ENCODE assay signal across 9 mouse cellular contexts in genomic region chr11:109364337-109364736, GRCm38 (mm10). TPM values are rescaled to one million over a fixed set of nuclear protein-coding genes. Genes with fewer than 3 reads are reported as not detected.
DNase-seq lines count a peak whose midpoint lies in the region; ATAC-seq and TF ChIP-seq lines count a peak whose summit lies in the region.
"Had no signal": no experiment of that assay in that cellular context is flagged by ENCODE, and none has a peak within 500 bp of the region (broad histone marks: within the 10 kb centered on the region; RNA-seq: fewer than 3 reads in every experiment).

No protein-coding gene starts in this region.

- peak overlapping the region; percentile 87 for H3K4me3 ChIP-seq in erythroblast, embryonic 14.5 days (replicated peaks)
- peak overlapping the region; percentile 15; the same call in 1 of the 2 replicates for H3K4me3 ChIP-seq in thymus, adult 2 months (ENCODE audit: control insufficient read depth, insufficient read depth, low read length)
- peak overlapping the region; percentile 86 for H3K4me3 ChIP-seq in liver, embryonic 11.5 days (ENCODE audit: low read depth, low read length)

- TF ChIP-seq POLR2A in thymus, adult 2 months (IDR thresholded peaks at IDR 0.05; ENCODE audit: control insufficient read depth, extremely low read depth, insufficient read depth, low read length, poor library complexity): no peak

- H3K4me2 ChIP-seq in liver, embryonic 11.5 days: peak overlapping the region; percentile 69

- no peak for DNase-seq in thymus, adult 2 months
- no peak for DNase-seq in thymus, postnatal 14 days
- no peak for DNase-seq in liver, embryonic 11.5 days (ENCODE audit: low spot score)
- no peak for DNase-seq in right cerebral cortex, adult 2 months (ENCODE audit: low spot score in 2 of 2)
- no peak for DNase-seq in retina, embryonic 14.5 days (ENCODE audit: low spot score)
- DNase-seq in layer of hippocampus, adult 18-20 months (ENCODE audit: low spot score in 2 of 2): no peak
- DNase-seq: right cerebral cortex, adult 18-20 months had no signal

- peaks cover 81% of the 10 kb centered on the region for H3K4me1 ChIP-seq in erythroblast, embryonic 14.5 days (ENCODE audit: control insufficient read depth)
- H3K4me1 ChIP-seq in thymus, adult 2 months (replicated peaks; ENCODE audit: control insufficient read depth, insufficient read depth, low read length): peaks cover 23% of the 10 kb centered on the region
- peaks cover 36% of the 10 kb centered on the region for H3K4me1 ChIP-seq in liver, embryonic 11.5 days (replicated peaks; ENCODE audit: control insufficient read depth, insufficient read depth, low read length)

- 0 out of 2 replicates have a peak overlapping the region, but pooled peaks have one; percentile 26 for H3K9ac ChIP-seq in liver, embryonic 11.5 days (ENCODE audit: low read depth, low read length)

- no peaks in the 10 kb centered on the region for H3K27me3 ChIP-seq in erythroblast, embryonic 14.5 days (ENCODE audit: control insufficient read depth)
- no peaks in the 10 kb centered on the region for H3K27me3 ChIP-seq in thymus, adult 2 months (ENCODE audit: control insufficient read depth, insufficient read depth, low read length)
- H3K27me3 ChIP-seq in liver, embryonic 11.5 days (replicated peaks; ENCODE audit: control insufficient read depth, insufficient read depth, low read length): no peaks in the 10 kb centered on the region

- no peaks in the 10 kb centered on the region for H3K9me3 ChIP-seq in erythroblast, embryonic 14.5 days (ENCODE audit: control insufficient read depth, low read length)
- no peaks in the 10 kb centered on the region for H3K9me3 ChIP-seq in liver, embryonic 11.5 days (ENCODE audit: control insufficient read depth, low read length)

- TF ChIP-seq CTCF in thymus, adult 2 months (IDR thresholded peaks at IDR 0.05; ENCODE audit: borderline replicate concordance, control insufficient read depth, extremely low read depth, insufficient read depth, low read length, poor library complexity): no peak

- no peak for ATAC-seq in erythroblast, adult 5-6 weeks (replicated peaks; ENCODE audit: low FRiP score, poor library complexity, severe bottlenecking)
- no peak for ATAC-seq in liver, embryonic 11.5 days (replicated peaks; ENCODE audit: low FRiP score)

- H3K27ac ChIP-seq in thymus, adult 2 months (ENCODE audit: control insufficient read depth, insufficient read depth, low read length): no peak overlapping the region
- no peak overlapping the region for H3K27ac ChIP-seq in liver, embryonic 11.5 days (ENCODE audit: low read depth, low read length)

- WGBS in thymus, adult 2 months: 47% methylated on average over 2 of the region's 2 CpGs
- WGBS in liver, embryonic 11.5 days: 75% methylated on average over 2 of the region's 2 CpGs

- peaks cover 50% of the 10 kb centered on the region for H3K36me3 ChIP-seq in erythroblast, embryonic 14.5 days (ENCODE audit: control insufficient read depth)
- 0 out of 2 replicates have a peak, but pooled peaks cover 5% of the 10 kb centered on the region for H3K36me3 ChIP-seq in thymus, adult 2 months (ENCODE audit: control insufficient read depth, insufficient read depth, low read length)
- peaks cover 9% of the 10 kb centered on the region for H3K36me3 ChIP-seq in liver, embryonic 11.5 days (ENCODE audit: control insufficient read depth, insufficient read depth, low read length)

RNA-seq across cellular contexts. Expression of gene Gna13, which starts 1.7 kb away (rescaled TPM):
- polyA plus RNA-seq in erythroblast, embryonic 14.5 days (2012): 4.0 TPM in 2 replicates
- total RNA-seq in erythroblast, adult 5-6 weeks (2015; ENCODE audit: low replicate concordance): 23.4 and 30.0 TPM in 2 replicates
- total RNA-seq in erythroblast, adult 5-6 weeks (2017; ENCODE audit: low replicate concordance): 23.4 TPM in 2 replicates
- polyA plus RNA-seq in thymus, adult 2 months (2012; rRNA removed): 49.6 and 56.1 TPM in 2 replicates
- 24.9 and 25.3 TPM in 2 replicates for polyA plus RNA-seq in liver, embryonic 11.5 days (2014; fragmentation: Nextera tagmentation; extraction: Ambion mirVana)
- total RNA-seq in layer of hippocampus, adult 18-20 months (2021): 10 to 100 TPM; 55.5 to 59.9 TPM

RNA-seq across cellular contexts. Expression of gene 9930022D16Rik, which starts 49.4 kb away (rescaled TPM):
- 0.02 TPM in 1 of 2 replicates, not detected in the other for polyA plus RNA-seq in erythroblast, embryonic 14.5 days (2012)
- not detected in 2 replicates for total RNA-seq in erythroblast, adult 5-6 weeks (2015; ENCODE audit: low replicate concordance)
- total RNA-seq in erythroblast, adult 5-6 weeks (2017; ENCODE audit: low replicate concordance): not detected in 2 replicates
- polyA plus RNA-seq in thymus, adult 2 months (2012; rRNA removed): not detected in 2 replicates
- not detected in 2 replicates for polyA plus RNA-seq in liver, embryonic 11.5 days (2014; fragmentation: Nextera tagmentation; extraction: Ambion mirVana)
- total RNA-seq in layer of hippocampus, adult 18-20 months (2021): not detected

Comparison
In these comparisons a context has a peak if more than half of its experiments do, and no peak if none do; other contexts are left out.
1. H3K4me3 ChIP-seq: peak in every context shown above with its lines; median percentile 87 in erythroblast, embryonic 14.5 days; 86 in liver, embryonic 11.5 days; 15 in thymus, adult 2 months.